Mouse (Mus musculus): ENCODE measurements around the gene Bcan. TPM values are rescaled to one million over a fixed set of nuclear protein-coding genes. Genes with fewer than 3 reads are reported as not detected.

Gene Bcan
- polyA plus RNA-seq, 1 experiment: 0.54 TPM

DNA sequence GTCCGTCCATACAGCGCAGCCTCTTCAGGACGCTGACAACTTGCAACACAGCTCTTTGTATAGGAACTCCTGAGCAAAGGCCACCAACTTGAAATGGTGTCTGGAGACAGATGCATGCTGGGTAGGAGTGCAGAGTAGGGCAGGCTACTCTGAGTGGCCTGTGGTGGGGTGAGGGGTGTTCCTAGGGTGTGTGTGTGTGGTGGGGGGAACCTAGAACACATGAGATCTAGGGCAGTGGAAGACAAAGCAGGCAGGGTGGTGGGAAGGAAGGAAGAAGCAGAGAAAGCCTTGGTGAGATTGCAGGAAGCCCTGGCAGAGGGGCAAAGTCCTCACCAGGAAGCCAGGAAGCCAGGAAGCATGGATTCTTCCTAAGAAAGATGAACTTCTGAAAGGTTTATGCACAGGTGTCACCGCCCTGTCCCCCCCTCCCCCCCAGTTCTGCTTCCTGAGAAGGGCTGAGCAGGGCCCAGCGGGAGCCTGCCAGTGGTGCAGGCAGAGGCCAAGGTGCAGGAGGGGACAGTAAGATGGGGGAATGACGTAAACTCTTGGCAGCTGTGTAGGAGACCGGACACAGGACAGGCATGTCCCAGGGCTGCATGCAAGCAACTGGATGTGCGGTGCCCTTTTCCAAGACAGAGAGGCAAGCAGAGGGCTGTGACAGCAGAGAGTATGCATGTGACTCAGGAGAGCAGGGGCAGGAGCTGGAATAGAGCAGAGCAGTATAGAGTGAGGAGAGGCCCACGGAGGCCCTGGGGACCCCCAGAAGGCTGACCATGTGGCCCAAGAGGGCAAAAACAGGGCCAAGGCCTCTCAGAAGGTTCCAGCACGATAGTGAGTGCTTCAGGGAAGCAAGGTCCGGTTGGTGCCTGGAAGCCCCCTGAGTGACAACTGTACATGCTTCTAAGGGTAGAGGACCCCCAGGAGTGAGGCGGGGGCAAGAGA is 17.9 kb downstream of the Bcan start:
- Histone ChIP-seq H3K4me1 (replicated peaks; ENCODE audit: control insufficient read depth, insufficient read depth, low read length) (peaks cover 16% of the 10 kb centered on the region), H3K27me3 (ENCODE audit: control insufficient read depth, insufficient read depth, low read length) (no peaks in the 10 kb centered on the region), H3K4me3 (ENCODE audit: control insufficient read depth, insufficient read depth, low read length) (no peak overlapping the region), H3K27ac (ENCODE audit: control insufficient read depth, insufficient read depth, low read length) (no peak overlapping the region), H3K36me3 (ENCODE audit: control insufficient read depth, insufficient read depth, low read length) (no peaks in the 10 kb centered on the region)
- 50% methylated on average over 12 of the region's 12 CpGs for WGBS
- TF ChIP-seq POLR2A (IDR thresholded peaks at IDR 0.05; ENCODE audit: control insufficient read depth, extremely low read depth, insufficient read depth, low read length, poor library complexity): no peak
- no peak for TF ChIP-seq CTCF (IDR thresholded peaks at IDR 0.05; ENCODE audit: borderline replicate concordance, control insufficient read depth, extremely low read depth, insufficient read depth, low read length, poor library complexity)
- no peak for DNase-seq

DNA sequence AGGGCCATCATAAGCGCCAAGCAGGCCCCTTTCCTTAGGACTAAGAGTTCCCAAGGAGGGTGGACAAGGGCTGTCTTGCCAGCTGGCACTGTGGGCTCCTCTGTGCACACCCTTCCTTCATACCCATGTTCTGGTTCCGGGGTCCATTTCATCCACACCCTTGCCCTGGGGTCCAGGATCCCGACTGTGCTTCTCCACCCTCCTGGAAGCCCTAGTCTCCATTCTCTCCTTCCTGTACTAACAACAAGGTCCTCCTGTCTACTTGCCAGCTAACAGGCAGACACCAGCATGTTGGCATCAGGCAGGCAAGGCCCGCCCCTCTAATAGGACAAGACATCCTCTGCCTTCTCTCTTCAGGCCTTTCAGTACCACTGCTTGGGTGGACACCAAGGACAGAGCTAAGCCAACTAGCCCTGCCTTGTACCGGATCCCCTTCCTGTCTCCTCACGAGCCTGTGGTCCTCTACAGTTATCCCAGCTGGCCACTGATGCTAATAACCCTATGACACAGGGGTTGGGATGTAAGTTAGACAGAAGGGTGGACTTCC is 18.7 kb downstream of the Bcan start:
- Histone ChIP-seq H3K4me1 (replicated peaks; ENCODE audit: control insufficient read depth, insufficient read depth, low read length) (peaks cover 14% of the 10 kb centered on the region), H3K27ac (ENCODE audit: control insufficient read depth, insufficient read depth, low read length) (no peak overlapping the region), H3K4me3 (ENCODE audit: control insufficient read depth, insufficient read depth, low read length) (no peak overlapping the region), H3K27me3 (ENCODE audit: control insufficient read depth, insufficient read depth, low read length) (no peaks in the 10 kb centered on the region), H3K36me3 (ENCODE audit: control insufficient read depth, insufficient read depth, low read length) (no peaks in the 10 kb centered on the region)
- 89% methylated on average over 6 of the region's 6 CpGs for WGBS
- no peak for TF ChIP-seq POLR2A (IDR thresholded peaks at IDR 0.05; ENCODE audit: control insufficient read depth, extremely low read depth, insufficient read depth, low read length, poor library complexity)
- no peak for TF ChIP-seq CTCF (IDR thresholded peaks at IDR 0.05; ENCODE audit: borderline replicate concordance, control insufficient read depth, extremely low read depth, insufficient read depth, low read length, poor library complexity)
- DNase-seq: no peak

DNA sequence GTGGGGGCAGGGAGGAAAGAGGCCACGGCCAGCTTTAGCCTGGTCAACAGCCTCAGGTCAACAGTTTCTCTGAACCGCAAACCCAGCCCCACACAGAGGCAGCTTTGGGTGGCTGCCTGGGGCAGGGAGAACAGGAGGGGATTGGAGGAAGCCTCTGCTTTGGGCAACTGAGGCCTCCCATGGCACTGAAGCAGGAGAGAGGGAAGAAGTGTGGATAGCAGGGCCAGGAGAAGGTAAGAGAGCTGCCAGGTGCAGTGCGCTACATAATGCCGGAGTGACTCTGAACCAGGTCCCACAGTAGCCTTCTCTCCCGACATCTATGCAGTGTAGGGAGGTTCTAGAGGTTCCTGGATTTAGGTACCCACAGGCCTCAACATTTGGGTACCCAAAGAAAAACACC is 19.3 kb downstream of the Bcan start:
- 95% methylated on average over 5 of the region's 5 CpGs for WGBS
- H3K27ac ChIP-seq (ENCODE audit: control insufficient read depth, insufficient read depth, low read length): no peak overlapping the region

DNA sequence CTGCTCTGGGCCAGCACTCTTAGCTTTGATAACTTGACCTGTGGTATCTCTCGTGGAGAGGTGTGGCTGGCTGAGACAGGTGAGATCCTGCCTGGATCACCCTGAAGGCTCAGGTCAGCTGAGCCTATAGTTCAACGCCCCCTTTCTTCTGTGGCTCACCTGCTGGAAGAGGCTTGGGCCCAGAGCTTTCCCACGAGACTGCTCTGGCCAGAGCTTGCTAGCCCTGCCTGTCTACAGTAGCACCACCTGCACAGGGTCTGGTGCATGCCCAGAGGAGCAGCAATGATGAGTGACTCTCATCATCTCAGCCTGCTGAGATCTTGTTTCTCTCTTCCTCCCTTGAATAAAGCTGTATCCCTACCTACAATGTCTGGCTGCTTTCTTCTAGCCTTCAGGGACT is 19.9 kb downstream of the Bcan start:
- DNase-seq: no peak
- H3K27me3 ChIP-seq (ENCODE audit: control insufficient read depth, insufficient read depth, low read length): no peaks in the 10 kb centered on the region
- 81% methylated on average over 3 of the region's 3 CpGs for WGBS
- peaks cover 14% of the 10 kb centered on the region for H3K4me1 ChIP-seq (replicated peaks; ENCODE audit: control insufficient read depth, insufficient read depth, low read length)
- TF ChIP-seq CTCF (IDR thresholded peaks at IDR 0.05; ENCODE audit: borderline replicate concordance, control insufficient read depth, extremely low read depth, insufficient read depth, low read length, poor library complexity): no peak
- no peak for TF ChIP-seq POLR2A (IDR thresholded peaks at IDR 0.05; ENCODE audit: control insufficient read depth, extremely low read depth, insufficient read depth, low read length, poor library complexity)
- no peak overlapping the region for H3K4me3 ChIP-seq (ENCODE audit: control insufficient read depth, insufficient read depth, low read length)
- no peaks in the 10 kb centered on the region for H3K36me3 ChIP-seq (ENCODE audit: control insufficient read depth, insufficient read depth, low read length)
- H3K27ac ChIP-seq (ENCODE audit: control insufficient read depth, insufficient read depth, low read length): no peak overlapping the region

More for the DNA sequence above, 19.3 kb downstream of the Bcan start:
- TF ChIP-seq CTCF (IDR thresholded peaks at IDR 0.05; ENCODE audit: borderline replicate concordance, control insufficient read depth, extremely low read depth, insufficient read depth, low read length, poor library complexity): no peak
- TF ChIP-seq POLR2A (IDR thresholded peaks at IDR 0.05; ENCODE audit: control insufficient read depth, extremely low read depth, insufficient read depth, low read length, poor library complexity): no peak
- no peaks in the 10 kb centered on the region for H3K36me3 ChIP-seq (ENCODE audit: control insufficient read depth, insufficient read depth, low read length)
- no peak overlapping the region for H3K4me3 ChIP-seq (ENCODE audit: control insufficient read depth, insufficient read depth, low read length)
- DNase-seq: no peak
- H3K27me3 ChIP-seq (ENCODE audit: control insufficient read depth, insufficient read depth, low read length): no peaks in the 10 kb centered on the region
- H3K4me1 ChIP-seq (replicated peaks; ENCODE audit: control insufficient read depth, insufficient read depth, low read length): peaks cover 14% of the 10 kb centered on the region

GRCm38 (mm10) chr3:87979493-87979892 is 20.5 kb downstream of the Bcan start:
- Histone ChIP-seq H3K4me1 (replicated peaks; ENCODE audit: control insufficient read depth, insufficient read depth, low read length) (peaks cover 14% of the 10 kb centered on the region), H3K36me3 (ENCODE audit: control insufficient read depth, insufficient read depth, low read length) (no peaks in the 10 kb centered on the region), H3K27me3 (ENCODE audit: control insufficient read depth, insufficient read depth, low read length) (no peaks in the 10 kb centered on the region), H3K4me3 (ENCODE audit: control insufficient read depth, insufficient read depth, low read length) (no peak overlapping the region), H3K27ac (ENCODE audit: control insufficient read depth, insufficient read depth, low read length) (no peak overlapping the region)
- no peak for DNase-seq
- WGBS: 94% methylated on average over 5 of the region's 5 CpGs
- TF ChIP-seq CTCF (IDR thresholded peaks at IDR 0.05; ENCODE audit: borderline replicate concordance, control insufficient read depth, extremely low read depth, insufficient read depth, low read length, poor library complexity) (no peak), POLR2A (IDR thresholded peaks at IDR 0.05; ENCODE audit: control insufficient read depth, extremely low read depth, insufficient read depth, low read length, poor library complexity) (no peak)

- Histone ChIP-seq H3K27ac (ENCODE audit: control insufficient read depth, insufficient read depth, low read length) (no peak overlapping the region), H3K27me3 (ENCODE audit: control insufficient read depth, insufficient read depth, low read length) (peaks cover 25% of the 10 kb centered on the region; the same call in 1 of the 2 replicates), H3K4me1 (replicated peaks; ENCODE audit: control insufficient read depth, insufficient read depth, low read length) (peaks cover 14% of the 10 kb centered on the region), H3K4me3 (ENCODE audit: control insufficient read depth, insufficient read depth, low read length) (no peak overlapping the region), H3K36me3 (ENCODE audit: control insufficient read depth, insufficient read depth, low read length) (no peaks in the 10 kb centered on the region)
- TF ChIP-seq POLR2A (IDR thresholded peaks at IDR 0.05; ENCODE audit: control insufficient read depth, extremely low read depth, insufficient read depth, low read length, poor library complexity) (no peak), CTCF (IDR thresholded peaks at IDR 0.05; ENCODE audit: borderline replicate concordance, control insufficient read depth, extremely low read depth, insufficient read depth, low read length, poor library complexity) (no peak)
- WGBS: 93% methylated on average over 12 of the region's 12 CpGs
- DNase-seq: no peak
Observed at GRCm38 (mm10) chr3:87974381-87974987, 25.5 kb downstream of the Bcan start.

Measured in thymus, adult 2 months (tissue).